Comparison of ENCODE assay signal across 14 mouse cellular contexts in genomic region chr12:56699915-56700900, GRCm38 (mm10). TPM values are rescaled to one million over a fixed set of nuclear protein-coding genes. Genes with fewer than 3 reads are reported as not detected.
DNase-seq lines count a peak whose midpoint lies in the region; ATAC-seq and TF ChIP-seq lines count a peak whose summit lies in the region.
"Had no signal": no experiment of that assay in that cellular context is flagged by ENCODE, and none has a peak within 500 bp of the region (broad histone marks: within the 10 kb centered on the region; RNA-seq: fewer than 3 reads in every experiment).

No protein-coding gene starts in this region.

- no peak for TF ChIP-seq CTCF in testis, adult 2 months (IDR thresholded peaks at IDR 0.05; ENCODE audit: control insufficient read depth, insufficient read depth, insufficient replicate concordance, low read depth, low read length)

- H3K9ac ChIP-seq in limb, embryonic 14.5 days (ENCODE audit: low read depth, low read length, severe bottlenecking), result peak overlapping the region; percentile 44
- H3K9ac ChIP-seq: liver, embryonic 15.5 days had no signal

- DNase-seq in heart, adult 11 months, result peak; percentile 76
- no peak for DNase-seq in heart, postnatal 4 days
- DNase-seq in testis, postnatal 10 days (ENCODE audit: low spot score), result no peak
- DNase-seq in limb, embryonic 14.5 days (ENCODE audit: low spot score), result no peak
- no peak for DNase-seq in thymus, postnatal 0 days (ENCODE audit: low spot score)
- no peak for DNase-seq in urinary bladder, adult 18-20 months (ENCODE audit: low spot score in 2 of 2)
- DNase-seq in right cerebral cortex, postnatal 4 days, result no peak
- DNase-seq: layer of hippocampus, postnatal 36 days had no signal

- peak overlapping the region; percentile 89 for H3K27ac ChIP-seq in testis, adult 2 months (ENCODE audit: control insufficient read depth, insufficient read depth, low read depth, low read length)
- H3K27ac ChIP-seq in limb, embryonic 14.5 days (replicated peaks; ENCODE audit: low read depth, low read length), result no peak overlapping the region
- H3K27ac ChIP-seq: liver, embryonic 15.5 days had no signal

- 8% methylated on average over 42 of the region's 44 CpGs for WGBS in limb, embryonic 14.5 days

- TF ChIP-seq POLR2A in testis, adult 2 months (IDR thresholded peaks at IDR 0.05; ENCODE audit: control insufficient read depth, low read depth, low read length), result peak; percentile 24; the same call in 1 of the 2 replicates
- no peak for TF ChIP-seq POLR2A in limb, embryonic 14.5 days (IDR thresholded peaks at IDR 0.05; ENCODE audit: borderline replicate concordance, extremely low read depth, insufficient read depth, insufficient read length)

- H3K4me3 ChIP-seq in testis, adult 2 months (ENCODE audit: control insufficient read depth, low read depth, low read length), result peak overlapping the region; percentile 88
- peak overlapping the region; percentile 25 for H3K4me3 ChIP-seq in limb, embryonic 14.5 days (replicated peaks; ENCODE audit: low read length)
- H3K4me3 ChIP-seq: liver, embryonic 15.5 days had no signal

- H3K36me3 ChIP-seq in testis, adult 2 months (ENCODE audit: control insufficient read depth, insufficient read depth, low read length), result no peaks in the 10 kb centered on the region
- no peaks in the 10 kb centered on the region for H3K36me3 ChIP-seq in limb, embryonic 14.5 days (ENCODE audit: control insufficient read depth, insufficient read depth, low read length)
- H3K36me3 ChIP-seq: liver, embryonic 15.5 days had no signal

- no peaks in the 10 kb centered on the region; the same call in none of the 2 replicates for H3K27me3 ChIP-seq in testis, adult 2 months (ENCODE audit: control insufficient read depth, insufficient read depth, low read length)
- peaks cover 65% of the 10 kb centered on the region for H3K27me3 ChIP-seq in limb, embryonic 14.5 days (ENCODE audit: control insufficient read depth, insufficient read depth, low read length)

- ATAC-seq in limb, embryonic 14.5 days (ENCODE audit: low FRiP score, low read depth), result no peak

- H3K9me3 ChIP-seq in limb, embryonic 14.5 days (ENCODE audit: control insufficient read depth, low read length), result no peaks in the 10 kb centered on the region
- H3K9me3 ChIP-seq: liver, embryonic 15.5 days had no signal

- H3K4me1 ChIP-seq in testis, adult 2 months (ENCODE audit: control insufficient read depth, insufficient read depth, low read length), result peaks cover 7% of the 10 kb centered on the region
- peaks cover 10% of the 10 kb centered on the region; the same call in 1 of the 2 replicates for H3K4me1 ChIP-seq in limb, embryonic 14.5 days (ENCODE audit: control insufficient read depth, insufficient read depth, low read length)

- peak overlapping the region; percentile 40 for H3K4me2 ChIP-seq in limb, embryonic 14.5 days (replicated peaks; ENCODE audit: low read depth, low read length, severe bottlenecking)
- H3K4me2 ChIP-seq: liver, embryonic 15.5 days had no signal

RNA-seq across cellular contexts. Expression of gene Pax9, which starts 8.6 kb away (rescaled TPM):
- total RNA-seq in heart, postnatal 4 days (2021), result under 1 TPM; 0.12 to 0.20 TPM
- 5.5 and 6.4 TPM in 2 replicates for polyA plus RNA-seq in testis, adult 2 months (2012; rRNA removed)
- 8.3 and 14.1 TPM in 2 replicates for polyA plus RNA-seq in limb, embryonic 14.5 days (2012; rRNA removed)
- polyA plus RNA-seq in limb, embryonic 14.5 days (2014; fragmentation: Nextera tagmentation; extraction: Ambion mirVana), result 3.8 and 4.3 TPM in 2 replicates
- 8.5 and 9.3 TPM in 2 replicates for polyA plus RNA-seq in thymus, postnatal 0 days (2015; fragmentation: Nextera tagmentation; extraction: Ambion mirVana)
- total RNA-seq: layer of hippocampus, postnatal 36 days; megakaryocyte, adult 5-6 weeks had no signal
- polyA plus RNA-seq: frontal cortex, adult 2 months; heart, embryonic 14.5 days; spleen, adult 2 months had no signal
